Mouse (Mus musculus) midbrain, embryonic 15.5 days (tissue): ENCODE data around the gene Ush2a. TPM values are rescaled to one million over a fixed set of nuclear protein-coding genes. Genes with fewer than 3 reads are reported as not detected.

ENCODE experiments used
- ATAC-seq: fragments of 200-750 bp; cut with Nextera tagmentation; replicated peaks from 2 replicates; pipeline ENCODE4 v1.8.0; 2017; ENCODE audit warnings: moderate TSS enrichment
- H3K27ac ChIP-seq: fragments of 300-500 bp; sonication (generic); 2 replicates; pipeline ENCODE4 v1.5.1; 2015; ENCODE audit warnings: mild to moderate bottlenecking, inconsistent platforms
- H3K27me3 ChIP-seq: fragments of 300-500 bp; sonication (generic); replicated peaks from 2 replicates; pipeline ENCODE4 v1.6.1; 2015; ENCODE audit warnings: inconsistent platforms
- H3K36me3 ChIP-seq: fragments of 300-500 bp; sonication (generic); replicated peaks from 2 replicates; pipeline ENCODE4 v1.6.1; 2015; ENCODE audit warnings: inconsistent platforms
- H3K4me1 ChIP-seq: fragments of 300-500 bp; sonication (generic); 2 replicates; pipeline ENCODE4 v1.6.1; 2015; ENCODE audit warnings: inconsistent platforms
- H3K4me2 ChIP-seq: fragments of 300-500 bp; sonication (generic); 2 replicates; pipeline ENCODE4 v1.6.1; 2015; ENCODE audit warnings: inconsistent platforms, mild to moderate bottlenecking, moderate library complexity
- H3K4me3 ChIP-seq: fragments of 300-500 bp; sonication (generic); 2 replicates; pipeline ENCODE4 v1.5.1; 2015; ENCODE audit warnings: mild to moderate bottlenecking, inconsistent platforms
- H3K9ac ChIP-seq: fragments of 300-500 bp; sonication (generic); 2 replicates; pipeline ENCODE4 v1.6.1; 2015; ENCODE audit warnings: mild to moderate bottlenecking, inconsistent platforms
- H3K9me3 ChIP-seq: fragments of 300-500 bp; sonication (generic); 2 replicates; pipeline ENCODE4 v1.6.1; 2016; ENCODE audit warnings: inconsistent platforms
- WGBS: fragments of 180-500 bp; shearing (Covaris S2); methylation state at CpG from one replicate; pipeline ENCODE4 v1.1.7; 2015; ENCODE audit warnings: mixed read lengths; 5-methylcytosine and 5-hydroxymethylcytosine counted together
- polyA plus RNA-seq: library from polyadenylated mRNA; unstranded; fragments of >200 nt; fragmentation: Nextera tagmentation; extraction: Ambion mirVana; gene quantifications from 2 replicates; pipeline ENCODE4 v1.2.1, GENCODE M21; 2015

Gene Ush2a
- polyA plus RNA-seq, 1 experiment from 2014 or later = 0.37 TPM

- H3K27ac ChIP-seq = no peak overlapping the region
- H3K4me3 ChIP-seq = no peak overlapping the region
- H3K9ac ChIP-seq = no peak overlapping the region
- WGBS = 91% methylated on average over 5 of the region's 5 CpGs
- H3K36me3 ChIP-seq = no peaks in the 10 kb centered on the region
- H3K4me2 ChIP-seq = no peak overlapping the region
- H3K9me3 ChIP-seq = no peaks in the 10 kb centered on the region
- H3K27me3 ChIP-seq = no peaks in the 10 kb centered on the region
- H3K4me1 ChIP-seq = no peaks in the 10 kb centered on the region
- ATAC-seq = no peak
Measured at GRCm38 (mm10) chr1:188316574-188316973, 54.8 kb downstream of the Ush2a start.

GRCm38 (mm10) chr1:188320204-188320603 is 58.4 kb downstream of the Ush2a start:
- H3K27ac ChIP-seq = no peak overlapping the region
- H3K27me3 ChIP-seq = no peaks in the 10 kb centered on the region
- no peak overlapping the region for H3K9ac ChIP-seq
- H3K4me1 ChIP-seq = no peaks in the 10 kb centered on the region
- 79% methylated on average over 4 of the region's 4 CpGs for WGBS
- H3K4me3 ChIP-seq = no peak overlapping the region
- H3K36me3 ChIP-seq = no peaks in the 10 kb centered on the region
- no peaks in the 10 kb centered on the region for H3K9me3 ChIP-seq
- no peak for ATAC-seq
- no peak overlapping the region for H3K4me2 ChIP-seq

- no peak overlapping the region for H3K27ac ChIP-seq
- no peak overlapping the region for H3K4me3 ChIP-seq
- no peaks in the 10 kb centered on the region for H3K4me1 ChIP-seq
- WGBS = 85% methylated on average over 7 of the region's 7 CpGs
- no peak overlapping the region for H3K4me2 ChIP-seq
- no peaks in the 10 kb centered on the region for H3K36me3 ChIP-seq
- no peaks in the 10 kb centered on the region for H3K27me3 ChIP-seq
- H3K9ac ChIP-seq = no peak overlapping the region
- no peak for ATAC-seq
- H3K9me3 ChIP-seq = no peaks in the 10 kb centered on the region
Measured at GRCm38 (mm10) chr1:188321534-188321933, 59.7 kb downstream of the Ush2a start.

- 99% methylated on average over 2 of the region's 2 CpGs for WGBS
- no peak overlapping the region for H3K4me3 ChIP-seq
- H3K9me3 ChIP-seq = no peaks in the 10 kb centered on the region
- no peak overlapping the region for H3K4me2 ChIP-seq
- no peaks in the 10 kb centered on the region for H3K4me1 ChIP-seq
- ATAC-seq = no peak
- H3K9ac ChIP-seq = no peak overlapping the region
- H3K27ac ChIP-seq = no peak overlapping the region
- no peaks in the 10 kb centered on the region for H3K36me3 ChIP-seq
- no peaks in the 10 kb centered on the region for H3K27me3 ChIP-seq
Measured at GRCm38 (mm10) chr1:188330406-188330805, 68.6 kb downstream of the Ush2a start.

- no peak for ATAC-seq
- Histone ChIP-seq H3K9me3 (no peaks in the 10 kb centered on the region), H3K36me3 (no peaks in the 10 kb centered on the region), H3K9ac (no peak overlapping the region), H3K4me2 (no peak overlapping the region), H3K4me3 (no peak overlapping the region), H3K4me1 (no peaks in the 10 kb centered on the region), H3K27ac (no peak overlapping the region), H3K27me3 (no peaks in the 10 kb centered on the region)
- 84% methylated on average over 2 of the region's 2 CpGs for WGBS
Measured at GRCm38 (mm10) chr1:188333936-188334335, 72.1 kb downstream of the Ush2a start.

- Histone ChIP-seq H3K9me3 (no peaks in the 10 kb centered on the region), H3K9ac (no peak overlapping the region), H3K4me2 (no peak overlapping the region), H3K4me1 (no peaks in the 10 kb centered on the region), H3K36me3 (no peaks in the 10 kb centered on the region), H3K27ac (no peak overlapping the region), H3K4me3 (no peak overlapping the region), H3K27me3 (no peaks in the 10 kb centered on the region)
- ATAC-seq = no peak
- 71% methylated on average over 2 of the region's 2 CpGs for WGBS
Measured at GRCm38 (mm10) chr1:188347762-188348161, 85.9 kb downstream of the Ush2a start.

- H3K27ac ChIP-seq = no peak overlapping the region
- no peaks in the 10 kb centered on the region for H3K36me3 ChIP-seq
- 93% methylated on average over 2 of the region's 2 CpGs for WGBS
- H3K9me3 ChIP-seq = no peaks in the 10 kb centered on the region
- no peak overlapping the region for H3K4me2 ChIP-seq
- no peaks in the 10 kb centered on the region for H3K4me1 ChIP-seq
- no peak overlapping the region for H3K4me3 ChIP-seq
- no peak overlapping the region for H3K9ac ChIP-seq
- H3K27me3 ChIP-seq = no peaks in the 10 kb centered on the region
- ATAC-seq = no peak
Measured at GRCm38 (mm10) chr1:188354726-188355125, 92.9 kb downstream of the Ush2a start.

- 90% methylated on average over 3 of the region's 3 CpGs for WGBS
- Histone ChIP-seq H3K27ac (no peak overlapping the region), H3K9ac (no peak overlapping the region), H3K9me3 (no peaks in the 10 kb centered on the region), H3K36me3 (no peaks in the 10 kb centered on the region), H3K27me3 (no peaks in the 10 kb centered on the region), H3K4me1 (no peaks in the 10 kb centered on the region), H3K4me3 (no peak overlapping the region), H3K4me2 (no peak overlapping the region)
- ATAC-seq = no peak
Measured at GRCm38 (mm10) chr1:188363548-188363947, 101.7 kb downstream of the Ush2a start.

GRCm38 (mm10) chr1:188385180-188385579 is 123.4 kb downstream of the Ush2a start:
- H3K4me2 ChIP-seq = no peak overlapping the region
- no peaks in the 10 kb centered on the region for H3K36me3 ChIP-seq
- no peak for ATAC-seq
- H3K9ac ChIP-seq = no peak overlapping the region
- 65% methylated on average over 1 of the region's 1 CpGs for WGBS
- no peak overlapping the region for H3K27ac ChIP-seq
- no peaks in the 10 kb centered on the region for H3K4me1 ChIP-seq
- no peaks in the 10 kb centered on the region for H3K9me3 ChIP-seq
- H3K27me3 ChIP-seq = no peaks in the 10 kb centered on the region
- no peak overlapping the region for H3K4me3 ChIP-seq

- WGBS = 60% methylated on average over 7 of the region's 7 CpGs
- no peak overlapping the region for H3K9ac ChIP-seq
- no peaks in the 10 kb centered on the region for H3K27me3 ChIP-seq
- H3K4me1 ChIP-seq = no peaks in the 10 kb centered on the region
- H3K9me3 ChIP-seq = no peaks in the 10 kb centered on the region
- H3K36me3 ChIP-seq = no peaks in the 10 kb centered on the region
- ATAC-seq = no peak
- H3K4me2 ChIP-seq = no peak overlapping the region
- H3K4me3 ChIP-seq = no peak overlapping the region
- H3K27ac ChIP-seq = no peak overlapping the region
Measured at GRCm38 (mm10) chr1:188385733-188386261, 124.0 kb downstream of the Ush2a start.

GRCm38 (mm10) chr1:188387321-188387720 is 125.5 kb downstream of the Ush2a start:
- no peak for ATAC-seq
- no peak overlapping the region for H3K27ac ChIP-seq
- no peaks in the 10 kb centered on the region for H3K27me3 ChIP-seq
- H3K9me3 ChIP-seq = no peaks in the 10 kb centered on the region
- H3K4me2 ChIP-seq = no peak overlapping the region
- H3K4me3 ChIP-seq = no peak overlapping the region
- H3K9ac ChIP-seq = no peak overlapping the region
- no peaks in the 10 kb centered on the region for H3K4me1 ChIP-seq
- WGBS = 84% methylated on average over 3 of the region's 3 CpGs
- no peaks in the 10 kb centered on the region for H3K36me3 ChIP-seq

- WGBS = 85% methylated on average over 2 of the region's 2 CpGs
- Histone ChIP-seq H3K9ac (no peak overlapping the region), H3K27ac (no peak overlapping the region), H3K9me3 (no peaks in the 10 kb centered on the region), H3K36me3 (no peaks in the 10 kb centered on the region), H3K4me2 (no peak overlapping the region), H3K27me3 (no peaks in the 10 kb centered on the region), H3K4me1 (no peaks in the 10 kb centered on the region), H3K4me3 (no peak overlapping the region)
- ATAC-seq = no peak
Measured at GRCm38 (mm10) chr1:188387820-188388471, 126.1 kb downstream of the Ush2a start.

- no peak for ATAC-seq
- Histone ChIP-seq H3K27ac (no peak overlapping the region), H3K9ac (no peak overlapping the region), H3K9me3 (no peaks in the 10 kb centered on the region), H3K4me1 (no peaks in the 10 kb centered on the region), H3K4me3 (no peak overlapping the region), H3K4me2 (no peak overlapping the region), H3K36me3 (no peaks in the 10 kb centered on the region), H3K27me3 (no peaks in the 10 kb centered on the region)
- 68% methylated on average over 6 of the region's 6 CpGs for WGBS
Measured at GRCm38 (mm10) chr1:188390080-188390479, 128.3 kb downstream of the Ush2a start.
